ENCODE assay signal across 26 mouse cellular contexts in genomic region chr6:138945432-138945831, GRCm38 (mm10).
A peak's percentile ranks its signal among the peaks of the same experiment; 100 is the strongest.
DNase-seq lines count a peak whose midpoint lies in the region; ATAC-seq lines count a peak whose summit lies in the region.
"Had no signal": no experiment of that assay in that cellular context is flagged by ENCODE, and none has a peak within 500 bp of the region (broad histone marks: within the 10 kb centered on the region; RNA-seq: fewer than 3 reads in every experiment).

No protein-coding gene starts in this region.

- H3K27ac ChIP-seq in forebrain, embryonic 14.5 days (ENCODE audit: low read depth, low read length), result no peak overlapping the region
- no peak overlapping the region for H3K27ac ChIP-seq in forebrain, embryonic 11.5 days (ENCODE audit: low read depth, low read length)
- H3K27ac ChIP-seq: embryonic facial prominence, embryonic 10.5 days; embryonic facial prominence, embryonic 15.5 days; hindbrain, embryonic 10.5 days; liver, embryonic 12.5 days; macrophage; midbrain, embryonic 15.5 days had no signal

- H3K4me2 ChIP-seq in forebrain, embryonic 14.5 days (ENCODE audit: low read length), result no peak overlapping the region
- no peak overlapping the region for H3K4me2 ChIP-seq in forebrain, embryonic 11.5 days (ENCODE audit: low read depth, low read length, severe bottlenecking)
- H3K4me2 ChIP-seq: embryonic facial prominence, embryonic 15.5 days; liver, embryonic 12.5 days; midbrain, embryonic 15.5 days had no signal

- no peaks in the 10 kb centered on the region for H3K9me3 ChIP-seq in forebrain, embryonic 14.5 days (replicated peaks; ENCODE audit: control insufficient read depth, low read length)
- no peaks in the 10 kb centered on the region for H3K9me3 ChIP-seq in forebrain, embryonic 11.5 days (ENCODE audit: control insufficient read depth, low read length)
- H3K9me3 ChIP-seq: embryonic facial prominence, embryonic 10.5 days; embryonic facial prominence, embryonic 15.5 days; hindbrain, embryonic 10.5 days; midbrain, embryonic 15.5 days had no signal

- H3K9ac ChIP-seq in forebrain, embryonic 14.5 days (ENCODE audit: low read length), result no peak overlapping the region
- no peak overlapping the region for H3K9ac ChIP-seq in forebrain, embryonic 11.5 days (ENCODE audit: low read length)
- H3K9ac ChIP-seq: embryonic facial prominence, embryonic 15.5 days; liver, embryonic 12.5 days; liver, postnatal 0 days; midbrain, embryonic 15.5 days had no signal

- H3K4me1 ChIP-seq in forebrain, embryonic 14.5 days (ENCODE audit: control insufficient read depth, insufficient read depth, low read length), result no peaks in the 10 kb centered on the region
- H3K4me1 ChIP-seq in forebrain, embryonic 11.5 days (replicated peaks; ENCODE audit: control insufficient read depth, insufficient read depth, low read length), result no peaks in the 10 kb centered on the region
- H3K4me1 ChIP-seq: embryonic facial prominence, embryonic 10.5 days; embryonic facial prominence, embryonic 15.5 days; hindbrain, embryonic 10.5 days; liver, embryonic 12.5 days; midbrain, embryonic 15.5 days had no signal

- no peaks in the 10 kb centered on the region for H3K36me3 ChIP-seq in forebrain, embryonic 14.5 days (ENCODE audit: control insufficient read depth, insufficient read depth, low read length)
- no peaks in the 10 kb centered on the region for H3K36me3 ChIP-seq in forebrain, embryonic 11.5 days (ENCODE audit: control insufficient read depth, insufficient read depth, low read length)
- H3K36me3 ChIP-seq: embryonic facial prominence, embryonic 10.5 days; embryonic facial prominence, embryonic 15.5 days; hindbrain, embryonic 10.5 days; liver, embryonic 12.5 days; midbrain, embryonic 15.5 days had no signal

- ATAC-seq in forebrain, embryonic 14.5 days, result 0 out of 2 replicates have a peak, but pooled peaks have one; percentile 32
- no peak for ATAC-seq in forebrain, embryonic 11.5 days (replicated peaks; ENCODE audit: low FRiP score)
- ATAC-seq: activated CD4-positive, CD25-positive, alpha-beta regulatory T cell, adult 4 months; hindbrain, embryonic 16.5 days; liver, embryonic 12.5 days; liver, postnatal 0 days; midbrain, embryonic 15.5 days had no signal

- H3K27me3 ChIP-seq in forebrain, embryonic 14.5 days (replicated peaks; ENCODE audit: control insufficient read depth, insufficient read depth, low read length), result no peaks in the 10 kb centered on the region
- no peaks in the 10 kb centered on the region for H3K27me3 ChIP-seq in forebrain, embryonic 11.5 days (ENCODE audit: control insufficient read depth, insufficient read depth, low read length)
- H3K27me3 ChIP-seq: CH12.LX; embryonic facial prominence, embryonic 15.5 days; liver, embryonic 12.5 days; midbrain, embryonic 15.5 days had no signal

- peak; percentile 38 for DNase-seq in forebrain, embryonic 14.5 days (ENCODE audit: low spot score)
- no peak for DNase-seq in forebrain, embryonic 11.5 days (ENCODE audit: low spot score)
- DNase-seq in frontal cortex, adult 2 months (ENCODE audit: extremely low spot score in 1 of 2, low spot score in 1 of 2), result peak; percentile 7 to 50
- no peak for DNase-seq in frontal cortex, postnatal 10 days (ENCODE audit: low spot score in 2 of 2)
- peak; percentile 37 for DNase-seq in right cerebral cortex, adult 18-20 months
- no peak for DNase-seq in right cerebral cortex, postnatal 4 days
- peak; percentile 16 to 37 for DNase-seq in layer of hippocampus, postnatal 36 days
- DNase-seq in lung, postnatal 14 days, result no peak
- DNase-seq: adrenal gland, adult 2 months; adrenal gland, postnatal 36 days; cerebellum, adult 8-10 months; cerebellum, postnatal 25 days; gastrocnemius, postnatal 14 days; heart, postnatal 14 days; kidney, adult 2 months; kidney, postnatal 36 days; liver, postnatal 0 days had no signal

- H3K4me3 ChIP-seq in forebrain, embryonic 14.5 days (ENCODE audit: low read depth, low read length), result no peak overlapping the region
- no peak overlapping the region for H3K4me3 ChIP-seq in forebrain, embryonic 11.5 days (ENCODE audit: low read depth, low read length)
- H3K4me3 ChIP-seq: embryonic facial prominence, embryonic 10.5 days; embryonic facial prominence, embryonic 15.5 days; hindbrain, embryonic 10.5 days; liver, embryonic 12.5 days; midbrain, embryonic 15.5 days had no signal

- 48% methylated on average over 1 of the region's 1 CpGs for WGBS in forebrain, embryonic 14.5 days
- WGBS in forebrain, embryonic 11.5 days, result 55% methylated on average over 1 of the region's 1 CpGs

Comparison
In these comparisons a context has a peak if more than half of its experiments do, and no peak if none do; other contexts are left out.
1. DNase-seq: peak in forebrain, embryonic 14.5 days (single experiment), frontal cortex, adult 2 months (2 of 2), right cerebral cortex, adult 18-20 months (single experiment) and layer of hippocampus, postnatal 36 days (2 of 2); none in forebrain, embryonic 11.5 days (single experiment), frontal cortex, postnatal 10 days (0 of 2), right cerebral cortex, postnatal 4 days (single experiment) and lung, postnatal 14 days (single experiment).